Comparison of ENCODE assay signal across 11 mouse cellular contexts in genomic region chr9:56503621-56504500, GRCm38 (mm10).
DNase-seq lines count a peak whose midpoint lies in the region; ATAC-seq and TF ChIP-seq lines count a peak whose summit lies in the region.
"Had no signal": no experiment of that assay in that cellular context is flagged by ENCODE, and none has a peak within 500 bp of the region (broad histone marks: within the 10 kb centered on the region; RNA-seq: fewer than 3 reads in every experiment).

No protein-coding gene starts in this region.

- no peaks in the 10 kb centered on the region for H3K9me3 ChIP-seq in forebrain, embryonic 12.5 days
- H3K9me3 ChIP-seq in forebrain, embryonic 14.5 days (replicated peaks; ENCODE audit: control insufficient read depth, low read length): no peaks in the 10 kb centered on the region
- no peaks in the 10 kb centered on the region for H3K9me3 ChIP-seq in limb, embryonic 15.5 days
- no peaks in the 10 kb centered on the region for H3K9me3 ChIP-seq in limb, embryonic 10.5 days (replicated peaks)
- no peaks in the 10 kb centered on the region for H3K9me3 ChIP-seq in embryonic facial prominence, embryonic 14.5 days (ENCODE audit: control insufficient read depth, low read length)
- H3K9me3 ChIP-seq in liver, embryonic 13.5 days (replicated peaks): no peaks in the 10 kb centered on the region

- 0 out of 2 replicates have a peak overlapping the region, but pooled peaks have one; percentile 25 for H3K27ac ChIP-seq in forebrain, embryonic 12.5 days
- no peak overlapping the region for H3K27ac ChIP-seq in forebrain, embryonic 14.5 days (ENCODE audit: low read depth, low read length)
- H3K27ac ChIP-seq in limb, embryonic 15.5 days: peak overlapping the region; percentile 99
- H3K27ac ChIP-seq in limb, embryonic 10.5 days: no peak overlapping the region
- peak overlapping the region; percentile 99; the same call in 1 of the 2 replicates for H3K27ac ChIP-seq in embryonic facial prominence, embryonic 14.5 days (replicated peaks; ENCODE audit: low read depth, low read length)
- H3K27ac ChIP-seq in liver, embryonic 13.5 days: 0 out of 2 replicates have a peak overlapping the region, but pooled peaks have one; percentile 53
- no peak overlapping the region for H3K27ac ChIP-seq in thymus, adult 2 months (ENCODE audit: control insufficient read depth, insufficient read depth, low read length)
- H3K27ac ChIP-seq: liver, embryonic 14.5 days had no signal

- no peak for TF ChIP-seq POLR2A in thymus, adult 2 months (IDR thresholded peaks at IDR 0.05; ENCODE audit: control insufficient read depth, extremely low read depth, insufficient read depth, low read length, poor library complexity)

- no peak for ATAC-seq in forebrain, embryonic 12.5 days (ENCODE audit: low FRiP score)
- no peak for ATAC-seq in forebrain, embryonic 14.5 days
- ATAC-seq in limb, embryonic 15.5 days (ENCODE audit: insufficient number of reproducible peaks, low FRiP score, low TSS enrichment, low read depth): no peak
- no peak for ATAC-seq in embryonic facial prominence, embryonic 14.5 days (ENCODE audit: low read depth)
- no peak for ATAC-seq in liver, embryonic 13.5 days (ENCODE audit: low read depth)
- no peak for ATAC-seq in cerebellum, adult (ENCODE audit: insufficient number of reproducible peaks, low FRiP score, low TSS enrichment)
- ATAC-seq: midbrain, embryonic 16.5 days had no signal

- H3K9ac ChIP-seq in forebrain, embryonic 12.5 days: no peak overlapping the region
- H3K9ac ChIP-seq in forebrain, embryonic 14.5 days (ENCODE audit: low read length): no peak overlapping the region
- H3K9ac ChIP-seq in limb, embryonic 15.5 days: no peak overlapping the region
- no peak overlapping the region for H3K9ac ChIP-seq in embryonic facial prominence, embryonic 14.5 days (ENCODE audit: low read depth, low read length)
- H3K9ac ChIP-seq in liver, embryonic 13.5 days: no peak overlapping the region
- H3K9ac ChIP-seq: liver, embryonic 14.5 days had no signal

- H3K36me3 ChIP-seq in forebrain, embryonic 12.5 days (replicated peaks): no peaks in the 10 kb centered on the region
- H3K36me3 ChIP-seq in forebrain, embryonic 14.5 days (ENCODE audit: control insufficient read depth, insufficient read depth, low read length): no peaks in the 10 kb centered on the region
- H3K36me3 ChIP-seq in limb, embryonic 15.5 days: no peaks in the 10 kb centered on the region
- no peaks in the 10 kb centered on the region for H3K36me3 ChIP-seq in limb, embryonic 10.5 days
- H3K36me3 ChIP-seq in embryonic facial prominence, embryonic 14.5 days (ENCODE audit: control insufficient read depth, insufficient read depth, low read length): no peaks in the 10 kb centered on the region
- H3K36me3 ChIP-seq in liver, embryonic 13.5 days: no peaks in the 10 kb centered on the region
- no peaks in the 10 kb centered on the region for H3K36me3 ChIP-seq in thymus, adult 2 months (ENCODE audit: control insufficient read depth, insufficient read depth, low read length)

- no peak for TF ChIP-seq CTCF in thymus, adult 2 months (IDR thresholded peaks at IDR 0.05; ENCODE audit: borderline replicate concordance, control insufficient read depth, extremely low read depth, insufficient read depth, low read length, poor library complexity)

- peaks cover 8% of the 10 kb centered on the region; the same call in 1 of the 2 replicates for H3K27me3 ChIP-seq in forebrain, embryonic 12.5 days
- no peaks in the 10 kb centered on the region for H3K27me3 ChIP-seq in forebrain, embryonic 14.5 days (replicated peaks; ENCODE audit: control insufficient read depth, insufficient read depth, low read length)
- no peaks in the 10 kb centered on the region for H3K27me3 ChIP-seq in limb, embryonic 15.5 days
- H3K27me3 ChIP-seq in limb, embryonic 10.5 days (ENCODE audit: low read depth, poor library complexity, severe bottlenecking): peaks cover 6% of the 10 kb centered on the region; the same call in 1 of the 2 replicates
- no peaks in the 10 kb centered on the region for H3K27me3 ChIP-seq in embryonic facial prominence, embryonic 14.5 days (replicated peaks; ENCODE audit: control insufficient read depth, insufficient read depth, low read length)
- H3K27me3 ChIP-seq in liver, embryonic 13.5 days: 0 out of 2 replicates have a peak, but pooled peaks cover 8% of the 10 kb centered on the region
- no peaks in the 10 kb centered on the region for H3K27me3 ChIP-seq in thymus, adult 2 months (ENCODE audit: control insufficient read depth, insufficient read depth, low read length)

- H3K4me3 ChIP-seq in forebrain, embryonic 12.5 days (replicated peaks): no peak overlapping the region
- H3K4me3 ChIP-seq in forebrain, embryonic 14.5 days (ENCODE audit: low read depth, low read length): no peak overlapping the region
- no peak overlapping the region for H3K4me3 ChIP-seq in limb, embryonic 15.5 days
- no peak overlapping the region for H3K4me3 ChIP-seq in limb, embryonic 10.5 days
- no peak overlapping the region for H3K4me3 ChIP-seq in embryonic facial prominence, embryonic 14.5 days (ENCODE audit: low read depth, low read length)
- H3K4me3 ChIP-seq in liver, embryonic 13.5 days (replicated peaks): no peak overlapping the region
- H3K4me3 ChIP-seq in thymus, adult 2 months (ENCODE audit: control insufficient read depth, insufficient read depth, low read length): no peak overlapping the region

- no peak overlapping the region for H3K4me2 ChIP-seq in forebrain, embryonic 12.5 days
- H3K4me2 ChIP-seq in forebrain, embryonic 14.5 days (ENCODE audit: low read length): no peak overlapping the region
- H3K4me2 ChIP-seq in limb, embryonic 15.5 days: no peak overlapping the region
- H3K4me2 ChIP-seq in embryonic facial prominence, embryonic 14.5 days (ENCODE audit: low read depth, low read length): no peak overlapping the region
- no peak overlapping the region for H3K4me2 ChIP-seq in liver, embryonic 13.5 days

- WGBS in forebrain, embryonic 12.5 days: 76% methylated on average over 7 of the region's 7 CpGs
- 68% methylated on average over 7 of the region's 7 CpGs for WGBS in forebrain, embryonic 14.5 days
- 51% methylated on average over 7 of the region's 7 CpGs for WGBS in limb, embryonic 15.5 days
- WGBS in limb, embryonic 10.5 days: 68% methylated on average over 7 of the region's 7 CpGs
- WGBS in embryonic facial prominence, embryonic 14.5 days: 53% methylated on average over 7 of the region's 7 CpGs
- 46% methylated on average over 7 of the region's 7 CpGs for WGBS in liver, embryonic 13.5 days (ENCODE audit: insufficient replicate concordance)
- WGBS in thymus, adult 2 months: 88% methylated on average over 7 of the region's 7 CpGs

- no peak for DNase-seq in forebrain, embryonic 14.5 days (ENCODE audit: low spot score)
- no peak for DNase-seq in limb, embryonic 10.5 days (ENCODE audit: low spot score)
- peak; percentile 60 for DNase-seq in embryonic facial prominence, embryonic 14.5 days (ENCODE audit: low spot score)
- DNase-seq in liver, embryonic 13.5 days: no peak
- DNase-seq in thymus, adult 2 months: no peak
- DNase-seq: adrenal gland, adult 2 months had no signal

- H3K4me1 ChIP-seq in forebrain, embryonic 12.5 days: peaks cover 50% of the 10 kb centered on the region
- H3K4me1 ChIP-seq in forebrain, embryonic 14.5 days (ENCODE audit: control insufficient read depth, insufficient read depth, low read length): peaks cover 10% of the 10 kb centered on the region
- peaks cover 70% of the 10 kb centered on the region for H3K4me1 ChIP-seq in limb, embryonic 15.5 days
- H3K4me1 ChIP-seq in limb, embryonic 10.5 days: peaks cover 48% of the 10 kb centered on the region
- H3K4me1 ChIP-seq in embryonic facial prominence, embryonic 14.5 days (ENCODE audit: control insufficient read depth, insufficient read depth, low read length): peaks cover 62% of the 10 kb centered on the region
- H3K4me1 ChIP-seq in liver, embryonic 13.5 days (replicated peaks): peaks cover 32% of the 10 kb centered on the region
- peaks cover 9% of the 10 kb centered on the region for H3K4me1 ChIP-seq in thymus, adult 2 months (replicated peaks; ENCODE audit: control insufficient read depth, insufficient read depth, low read length)

Comparison
In these comparisons a context has a peak if more than half of its experiments do, and no peak if none do; other contexts are left out.
1. H3K27ac ChIP-seq: peak in forebrain, embryonic 12.5 days (single experiment), limb, embryonic 15.5 days (single experiment), embryonic facial prominence, embryonic 14.5 days (single experiment) and liver, embryonic 13.5 days (single experiment); none in forebrain, embryonic 14.5 days (single experiment), limb, embryonic 10.5 days (single experiment) and thymus, adult 2 months (single experiment).